Mouse (Mus musculus): ENCODE data around the gene Dpm3. TPM values are rescaled to one million over a fixed set of nuclear protein-coding genes. Genes with fewer than 3 reads are reported as not detected.

Gene Dpm3
- 276 and 277 TPM in 2 replicates for polyA plus RNA-seq (2021; fragmentation: Nextera tagmentation)
- long read RNA-seq, experiment 1, transcript Dpm3-201 (2 exons, 404 nt) = major isoform, 12 of 15 reads
- long read RNA-seq, experiment 1, partial matches to known transcripts = 0 of 15 reads
- long read RNA-seq, experiment 1, other reads (novel, unspliced or antisense) = 1 of 15 reads
- long read RNA-seq, experiment 2, transcript Dpm3-203 (1 exons, 441 nt) = minor isoform, 18 of 106 reads
- long read RNA-seq, experiment 2, transcript Dpm3-201 (2 exons, 404 nt) = major isoform, 85 of 106 reads
- long read RNA-seq, experiment 2, partial matches to known transcripts = 0 of 106 reads
- long read RNA-seq, experiment 2, other reads (novel, unspliced or antisense) = 1 of 106 reads

DNA sequence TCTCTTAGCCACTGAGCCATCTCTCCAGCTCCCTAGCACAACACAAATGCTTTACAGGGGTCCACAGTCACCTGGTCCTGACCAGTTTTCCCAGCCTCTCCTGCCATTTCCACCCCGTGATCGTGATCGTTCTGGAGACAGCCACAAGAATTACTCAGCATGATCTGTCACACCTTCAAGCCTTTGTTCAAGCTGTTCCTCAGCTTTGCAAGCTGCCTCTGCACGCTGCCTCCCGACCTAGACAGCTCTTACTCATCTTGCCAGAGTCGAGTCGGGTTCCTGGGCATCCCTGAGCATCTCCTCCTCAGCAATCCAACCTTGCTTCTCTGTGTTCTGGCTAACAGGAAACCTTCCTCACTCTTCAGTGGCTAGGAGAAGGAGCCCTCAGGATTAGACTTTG is at the start of gene Dpm3:
TSS of gene Dpm3 (plus strand) at position 283 of the 400 bp plus-strand sequence.

DNA sequence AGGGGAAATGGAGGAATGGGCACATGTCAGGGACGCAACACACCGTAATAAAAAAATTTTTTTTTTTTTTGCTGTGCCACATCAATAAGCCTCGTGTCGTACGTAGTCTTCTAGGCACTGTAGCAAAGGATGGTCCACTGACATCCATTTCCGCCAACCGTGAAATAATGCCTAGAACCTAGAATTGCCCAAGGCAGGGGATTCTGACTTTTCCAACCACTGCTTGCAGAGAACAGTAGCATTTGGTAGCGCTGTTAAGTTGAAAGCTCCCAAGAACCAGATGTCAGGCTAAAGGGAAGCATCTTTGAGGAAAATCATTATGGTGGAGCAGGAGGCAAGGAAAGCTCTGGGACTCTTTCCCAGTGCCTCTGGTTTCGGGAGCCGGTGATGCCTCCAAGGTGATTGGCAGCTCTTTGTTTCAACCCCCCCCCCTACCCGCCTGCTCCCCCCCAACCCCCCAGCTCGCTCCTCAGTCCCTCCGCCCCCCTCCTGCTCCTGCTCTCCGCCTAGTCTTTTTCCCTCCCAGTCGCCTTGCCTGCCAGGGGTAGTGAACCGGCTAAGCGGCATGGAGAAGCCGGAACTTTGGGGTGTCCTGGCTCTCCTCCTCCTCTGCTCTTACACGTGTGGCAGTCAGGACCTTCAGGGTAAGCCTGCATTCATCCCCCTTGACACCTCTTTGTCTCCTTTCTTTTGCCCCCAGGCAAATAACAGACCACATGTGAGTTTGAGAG is 44.3 kb upstream of the Dpm3 start, which contains the start of gene Thbs3:
TSS of gene Thbs3 (plus strand) at position 500 of the 731 bp plus-strand sequence.

DNA sequence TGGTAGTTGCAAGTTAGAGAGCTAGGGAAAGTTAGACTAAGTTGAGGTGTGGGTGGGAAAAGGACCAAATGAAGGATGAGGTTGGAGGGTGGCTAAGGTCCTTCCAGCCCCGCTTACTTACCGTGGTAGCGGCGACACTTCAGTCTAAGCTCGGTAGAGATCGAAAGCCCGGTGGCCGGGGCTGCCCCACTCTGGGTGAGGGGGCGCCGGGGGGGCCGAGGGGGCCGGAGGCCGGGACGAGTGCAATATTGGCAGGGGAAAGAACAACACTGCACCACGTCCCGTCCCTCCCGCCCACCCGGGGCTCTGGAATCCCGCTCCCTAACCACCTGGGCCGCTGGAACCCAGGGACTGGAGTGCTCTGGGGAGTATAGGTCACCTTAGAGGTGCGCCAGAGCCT is 32.3 kb upstream of the Dpm3 start, which contains the start of gene Mtx1:
TSS of gene Mtx1 (minus strand) at position 189 of the 400 bp plus-strand sequence.

DNA sequence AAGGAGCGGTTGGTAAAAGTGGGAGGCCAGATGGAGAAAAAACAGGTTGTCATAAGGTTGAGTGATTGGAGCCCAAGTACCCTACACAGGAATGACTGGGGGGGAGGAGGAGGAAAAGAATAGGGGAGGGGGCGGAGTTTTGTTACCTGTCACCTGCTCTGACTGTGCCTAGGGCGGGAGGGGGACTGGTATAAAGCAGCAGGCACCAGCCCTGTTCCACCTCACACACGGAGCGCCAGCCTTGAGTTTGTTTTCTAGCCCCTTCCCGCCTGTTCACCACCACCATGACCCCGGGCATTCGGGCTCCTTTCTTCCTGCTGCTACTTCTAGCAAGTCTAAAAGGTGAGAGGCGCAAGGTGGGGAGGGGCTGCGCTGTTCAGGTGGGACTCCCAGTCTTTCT is 30.3 kb upstream of the Dpm3 start, which contains the start of gene Muc1:
TSS of gene Muc1 (plus strand) at position 222 of the 400 bp plus-strand sequence.

DNA sequence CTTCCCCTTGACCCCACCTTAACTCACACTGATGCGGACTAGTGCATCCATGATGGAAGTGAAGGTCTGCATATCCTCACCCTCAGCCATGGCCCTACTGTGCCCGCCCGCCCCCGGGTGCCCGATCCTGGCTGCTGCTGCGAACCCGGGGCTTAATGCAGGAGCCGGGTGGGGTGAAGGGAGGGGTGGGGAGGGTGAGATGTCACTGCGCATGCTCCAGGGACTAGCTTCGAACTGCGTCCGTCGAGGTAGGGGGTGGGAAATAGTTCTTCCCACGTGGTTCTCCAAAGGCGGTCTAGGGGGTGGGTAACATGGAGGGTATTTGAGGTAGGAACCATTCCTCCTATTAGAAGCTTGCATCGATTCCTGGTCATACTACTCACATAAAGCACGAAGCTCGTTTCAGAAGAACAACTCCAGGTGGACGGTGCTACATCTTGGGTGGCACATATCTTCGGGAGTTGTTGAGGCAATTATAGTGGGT is 13.4 kb upstream of the Dpm3 start, which contains the start of gene Krtcap2:
TSS of gene Krtcap2 (plus strand) at position 279 of the 484 bp plus-strand sequence.

DNA sequence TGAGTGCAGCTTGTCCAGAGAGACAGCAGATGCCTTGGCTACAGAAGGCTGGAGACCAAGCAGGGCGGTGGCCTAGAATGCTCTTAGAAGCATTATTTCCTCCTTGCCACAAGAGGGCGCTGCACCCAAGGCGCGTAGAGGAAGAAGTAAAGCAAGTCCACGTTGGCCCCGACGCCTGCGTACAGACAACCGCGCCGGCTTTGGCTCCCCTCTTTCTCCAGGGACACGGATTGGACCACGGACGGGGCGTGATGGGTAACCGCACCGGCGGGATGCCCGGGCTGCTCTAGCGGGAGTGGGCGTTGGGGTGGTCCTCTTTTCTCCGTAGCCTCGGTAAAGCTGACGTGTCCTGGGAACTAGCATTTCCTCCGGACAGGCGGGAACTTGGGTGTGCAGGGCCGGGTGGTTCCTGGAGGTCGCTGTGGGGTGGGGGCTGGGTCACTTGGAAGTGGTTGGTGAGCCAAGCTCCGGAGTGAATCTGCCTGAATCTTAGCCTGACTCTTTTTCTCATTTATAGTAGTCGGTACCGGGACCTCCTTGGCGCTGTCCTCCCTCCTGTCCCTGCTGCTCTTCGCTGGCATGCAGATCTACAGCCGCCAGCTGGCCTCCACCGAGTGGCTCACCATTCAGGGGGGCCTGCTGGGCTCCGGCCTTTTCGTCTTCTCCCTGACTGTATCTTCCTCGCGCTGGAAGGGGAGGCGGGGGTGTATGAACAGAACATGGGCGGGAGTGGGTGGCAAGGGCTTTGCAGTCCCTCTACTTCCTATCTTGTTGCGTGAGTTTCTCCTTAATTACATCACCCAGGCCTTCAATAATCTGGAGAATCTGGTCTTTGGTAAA is 12.7 kb upstream of the Dpm3 start, which contains the start of gene Trim46:
TSS of gene Trim46 (minus strand) at position 49 of the 840 bp plus-strand sequence.

DNA sequence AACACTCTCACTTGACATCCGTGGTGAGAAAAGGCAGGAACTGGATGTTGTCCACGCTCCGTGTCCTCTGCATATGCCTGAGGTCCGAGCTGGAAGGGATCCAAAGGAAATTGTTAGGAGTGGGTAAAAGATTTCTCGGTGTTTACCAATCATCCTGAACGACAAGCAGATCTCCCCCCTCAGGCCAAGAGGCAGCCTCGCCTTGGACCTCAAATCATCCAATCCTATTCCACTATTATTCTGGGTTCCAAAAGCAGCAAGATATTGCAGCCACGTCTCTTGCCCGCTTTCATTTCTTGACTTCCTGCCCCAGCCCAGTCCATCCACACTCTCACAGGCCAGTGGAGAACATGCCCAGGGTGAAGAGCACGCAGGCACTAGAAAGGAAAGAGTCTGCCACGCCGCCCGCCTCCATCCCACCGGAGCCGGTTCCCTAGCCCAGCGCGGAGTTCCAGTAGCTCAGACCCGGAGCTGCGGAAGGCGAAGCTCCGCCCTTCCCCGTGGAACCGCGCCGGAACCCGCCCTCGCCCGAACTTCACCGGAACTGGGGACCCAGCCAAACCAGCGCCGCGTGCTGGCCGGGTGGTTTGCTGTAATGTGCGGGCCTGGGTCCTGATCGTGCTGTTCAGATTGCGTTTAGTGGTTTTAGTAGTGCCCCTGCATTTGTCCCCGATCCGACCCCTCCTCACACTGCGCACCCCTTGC is 11.0 kb downstream of the Dpm3 start, which contains the start of gene Slc50a1:
TSS of gene Slc50a1 (minus strand) at position 520 of the 705 bp plus-strand sequence.

DNA sequence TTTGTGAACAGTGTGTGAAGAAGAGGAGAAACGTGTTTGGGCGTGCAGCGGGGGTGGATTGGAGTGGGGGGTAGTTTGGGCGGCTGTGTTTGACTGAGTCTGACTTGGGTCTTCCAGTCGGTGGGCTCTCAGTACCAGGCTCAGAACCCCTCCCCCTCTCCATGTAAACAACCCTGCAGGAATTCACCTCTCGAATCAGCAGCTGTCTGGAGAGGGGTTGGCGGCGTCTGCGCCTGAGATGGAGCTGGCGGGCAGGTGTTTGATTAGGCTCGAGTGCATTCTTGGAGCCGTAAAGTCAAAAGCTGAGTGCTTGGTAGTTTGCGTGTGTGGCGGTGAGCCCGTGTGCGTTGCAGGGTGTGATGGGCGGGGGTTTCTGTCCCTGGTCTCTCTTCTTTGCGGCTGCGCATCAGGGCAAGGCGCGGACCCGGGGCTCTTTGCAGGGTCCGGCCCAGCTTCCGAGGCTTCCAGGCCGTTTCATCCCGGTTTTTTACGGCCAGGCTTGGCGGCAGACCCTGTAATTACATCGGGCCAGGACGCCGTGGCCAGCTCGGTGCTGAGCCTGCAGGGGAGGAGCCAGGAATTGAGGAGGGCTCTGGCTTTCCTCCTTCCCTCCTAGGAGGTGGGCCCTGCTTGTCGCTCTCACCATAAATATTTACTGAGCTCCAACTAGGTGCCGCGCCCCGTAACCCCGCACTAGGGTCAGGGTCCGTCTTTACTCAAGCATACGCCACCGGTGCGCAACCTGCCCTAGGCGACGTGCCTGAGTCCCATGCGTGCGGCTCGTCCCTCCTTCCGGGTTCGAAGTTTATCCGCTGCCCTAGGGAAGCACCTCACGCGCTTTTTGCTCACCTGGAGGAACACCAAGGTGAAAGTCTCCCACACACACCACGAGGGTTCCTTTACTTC is 21.7 kb downstream of the Dpm3 start, which contains the start of gene Efna1:
TSS of gene Efna1 (minus strand) at position 537 of the 906 bp plus-strand sequence.

Other genes starting within 250 kb of the Dpm3 start
- 47.9 and 79.6 TPM in 2 replicates for gene Rusc1, start 166.0 kb upstream of the Dpm3 start, polyA plus RNA-seq (2021; fragmentation: Nextera tagmentation)
- 0.10 TPM in 1 of 2 replicates, not detected in the other for gene Gm43738, start 158.3 kb upstream of the Dpm3 start, polyA plus RNA-seq (2021; fragmentation: Nextera tagmentation)
- 156 and 192 TPM in 2 replicates for gene Fdps, start 157.4 kb upstream of the Dpm3 start, polyA plus RNA-seq (2021; fragmentation: Nextera tagmentation)
- not detected in 2 replicates for gene Pklr, start 123.2 kb upstream of the Dpm3 start, polyA plus RNA-seq (2021; fragmentation: Nextera tagmentation)
- gene Hcn3, start 99.2 kb upstream of the Dpm3 start, polyA plus RNA-seq (2021; fragmentation: Nextera tagmentation) = 2.2 and 5.2 TPM in 2 replicates
- gene Clk2, start 94.6 kb upstream of the Dpm3 start, polyA plus RNA-seq (2021; fragmentation: Nextera tagmentation) = 3.0 and 3.7 TPM in 2 replicates
- gene Scamp3, start 81.9 kb upstream of the Dpm3 start, polyA plus RNA-seq (2021; fragmentation: Nextera tagmentation) = 65.4 and 69.8 TPM in 2 replicates
- 8.2 and 15.5 TPM in 2 replicates for gene Fam189b, start 76.2 kb upstream of the Dpm3 start, polyA plus RNA-seq (2021; fragmentation: Nextera tagmentation)
- 24.1 and 25.8 TPM in 2 replicates for gene Gba, start 56.4 kb upstream of the Dpm3 start, polyA plus RNA-seq (2021; fragmentation: Nextera tagmentation)
- 8.3 and 12.0 TPM in 2 replicates for gene Thbs3, start 44.2 kb upstream of the Dpm3 start, polyA plus RNA-seq (2021; fragmentation: Nextera tagmentation)
- gene Mtx1, start 32.3 kb upstream of the Dpm3 start, polyA plus RNA-seq (2021; fragmentation: Nextera tagmentation) = 121 and 135 TPM in 2 replicates
- gene Muc1, start 30.3 kb upstream of the Dpm3 start, polyA plus RNA-seq (2021; fragmentation: Nextera tagmentation) = 0.20 and 0.34 TPM in 2 replicates
- gene Krtcap2, start 13.4 kb upstream of the Dpm3 start, polyA plus RNA-seq (2021; fragmentation: Nextera tagmentation) = 209 and 223 TPM in 2 replicates
- 23.1 and 27.4 TPM in 2 replicates for gene Trim46, start 13.0 kb upstream of the Dpm3 start, polyA plus RNA-seq (2021; fragmentation: Nextera tagmentation)
- gene Slc50a1, start 11.2 kb downstream of the Dpm3 start, polyA plus RNA-seq (2021; fragmentation: Nextera tagmentation) = 48.6 and 65.6 TPM in 2 replicates
- 11.1 and 12.0 TPM in 2 replicates for gene Efna1, start 21.8 kb downstream of the Dpm3 start, polyA plus RNA-seq (2021; fragmentation: Nextera tagmentation)
- 5.6 and 31.3 TPM in 2 replicates for gene Efna3, start 63.6 kb downstream of the Dpm3 start, polyA plus RNA-seq (2021; fragmentation: Nextera tagmentation)
- gene Efna4, start 78.7 kb downstream of the Dpm3 start, polyA plus RNA-seq (2021; fragmentation: Nextera tagmentation) = 0.30 and 0.44 TPM in 2 replicates
- gene Adam15, start 90.6 kb downstream of the Dpm3 start, polyA plus RNA-seq (2021; fragmentation: Nextera tagmentation) = 21.3 and 43.1 TPM in 2 replicates
- gene Dcst2, start 102.6 kb downstream of the Dpm3 start, polyA plus RNA-seq (2021; fragmentation: Nextera tagmentation) = not detected in 2 replicates
- gene Dcst1, start 105.9 kb downstream of the Dpm3 start, polyA plus RNA-seq (2021; fragmentation: Nextera tagmentation) = 1.9 and 2.3 TPM in 2 replicates
- 0.49 and 1.2 TPM in 2 replicates for gene Zbtb7b, start 135.4 kb downstream of the Dpm3 start, polyA plus RNA-seq (2021; fragmentation: Nextera tagmentation)
- not detected in 2 replicates for gene Lenep, start 143.4 kb downstream of the Dpm3 start, polyA plus RNA-seq (2021; fragmentation: Nextera tagmentation)
- gene Flad1, start 152.5 kb downstream of the Dpm3 start, polyA plus RNA-seq (2021; fragmentation: Nextera tagmentation) = 22.6 and 32.3 TPM in 2 replicates
- gene Cks1b, start 159.0 kb downstream of the Dpm3 start, polyA plus RNA-seq (2021; fragmentation: Nextera tagmentation) = 8.9 and 10.6 TPM in 2 replicates
- 4.1 and 4.9 TPM in 2 replicates for gene Shc1, start 159.1 kb downstream of the Dpm3 start, polyA plus RNA-seq (2021; fragmentation: Nextera tagmentation)
- gene Pygo2, start 170.9 kb downstream of the Dpm3 start, polyA plus RNA-seq (2021; fragmentation: Nextera tagmentation) = 5.5 and 11.4 TPM in 2 replicates
- gene Pbxip1, start 177.3 kb downstream of the Dpm3 start, polyA plus RNA-seq (2021; fragmentation: Nextera tagmentation) = 15.4 and 16.1 TPM in 2 replicates
- 66.6 and 78.2 TPM in 2 replicates for gene Pmvk, start 195.2 kb downstream of the Dpm3 start, polyA plus RNA-seq (2021; fragmentation: Nextera tagmentation)

Measured in left cerebral cortex, adult 6 months (tissue).